Mouse (Mus musculus): Measurements from ENCODE around the gene Sdf4. TPM values are rescaled to one million over a fixed set of nuclear protein-coding genes. Genes with fewer than 3 reads are reported as not detected.

The Sdf4 gene
- polyA plus RNA-seq, 1 experiment from 2014 or later = 128 TPM

GRCm38 (mm10) chr4:155970286-155970685 is 22.4 kb upstream of the Sdf4 start:
- Histone ChIP-seq H3K4me1 (replicated peaks) (no peaks in the 10 kb centered on the region), H3K9ac (replicated peaks) (0 out of 2 replicates have a peak overlapping the region, but pooled peaks have one; percentile 7), H3K27ac (no peak overlapping the region), H3K9me3 (no peaks in the 10 kb centered on the region), H3K4me3 (replicated peaks) (no peak overlapping the region), H3K4me2 (replicated peaks) (no peak overlapping the region), H3K36me3 (peaks cover 14% of the 10 kb centered on the region), H3K27me3 (no peaks in the 10 kb centered on the region)
- ATAC-seq = no peak
- WGBS = 79% methylated on average over 5 of the region's 5 CpGs

- Histone ChIP-seq H3K4me2 (replicated peaks) (no peak overlapping the region), H3K9me3 (peaks cover 4% of the 10 kb centered on the region; the same call in 1 of the 2 replicates), H3K9ac (replicated peaks) (no peak overlapping the region; the same call in 1 of the 2 replicates), H3K4me3 (replicated peaks) (no peak overlapping the region), H3K4me1 (replicated peaks) (no peaks in the 10 kb centered on the region), H3K27ac (no peak overlapping the region), H3K36me3 (no peaks in the 10 kb centered on the region), H3K27me3 (no peaks in the 10 kb centered on the region)
- WGBS = 44% methylated on average over 6 of the region's 6 CpGs
- ATAC-seq = no peak
Observed at GRCm38 (mm10) chr4:155972651-155973050, 20.0 kb upstream of the Sdf4 start.

- Histone ChIP-seq H3K4me1 (replicated peaks) (no peaks in the 10 kb centered on the region), H3K36me3 (no peaks in the 10 kb centered on the region), H3K27ac (no peak overlapping the region), H3K4me3 (replicated peaks) (no peak overlapping the region), H3K9me3 (peaks cover 4% of the 10 kb centered on the region; the same call in 1 of the 2 replicates), H3K4me2 (replicated peaks) (no peak overlapping the region), H3K9ac (replicated peaks) (no peak overlapping the region), H3K27me3 (no peaks in the 10 kb centered on the region)
- WGBS = 78% methylated on average over 2 of the region's 2 CpGs
- no peak for ATAC-seq
Observed at GRCm38 (mm10) chr4:155973239-155973638, 19.4 kb upstream of the Sdf4 start.

GRCm38 (mm10) chr4:155981436-155982082 is 11.1 kb upstream of the Sdf4 start:
- ATAC-seq = no peak
- 83% methylated on average over 12 of the region's 12 CpGs for WGBS
- Histone ChIP-seq H3K27ac (no peak overlapping the region), H3K9me3 (peaks cover 4% of the 10 kb centered on the region; the same call in 1 of the 2 replicates), H3K4me3 (replicated peaks) (no peak overlapping the region), H3K4me2 (replicated peaks) (no peak overlapping the region), H3K9ac (replicated peaks) (no peak overlapping the region), H3K36me3 (no peaks in the 10 kb centered on the region), H3K4me1 (replicated peaks) (peaks cover 6% of the 10 kb centered on the region; the same call in 1 of the 2 replicates), H3K27me3 (no peaks in the 10 kb centered on the region)

GRCm38 (mm10) chr4:155983788-155984187 is 8.9 kb upstream of the Sdf4 start:
- 15% methylated on average over 2 of the region's 2 CpGs for WGBS
- Histone ChIP-seq H3K36me3 (no peaks in the 10 kb centered on the region), H3K4me2 (replicated peaks) (no peak overlapping the region), H3K27me3 (no peaks in the 10 kb centered on the region), H3K27ac (no peak overlapping the region), H3K4me1 (replicated peaks) (peaks cover 6% of the 10 kb centered on the region; the same call in 1 of the 2 replicates), H3K9me3 (no peaks in the 10 kb centered on the region), H3K4me3 (replicated peaks) (no peak overlapping the region), H3K9ac (replicated peaks) (no peak overlapping the region)
- ATAC-seq = no peak

GRCm38 (mm10) chr4:155991211-155991907 is 1.3 kb upstream of the Sdf4 start:
- no peaks in the 10 kb centered on the region for H3K27me3 ChIP-seq
- peaks cover 37% of the 10 kb centered on the region for H3K4me1 ChIP-seq (replicated peaks)
- peak overlapping the region; percentile 80 for H3K9ac ChIP-seq (replicated peaks)
- H3K4me2 ChIP-seq (replicated peaks) = peak overlapping the region; percentile 98
- WGBS = 91% methylated on average over 22 of the region's 22 CpGs
- peak overlapping the region; percentile 89 for H3K4me3 ChIP-seq (replicated peaks)
- H3K36me3 ChIP-seq = peaks cover 11% of the 10 kb centered on the region
- peak overlapping the region; percentile 94 for H3K27ac ChIP-seq
- H3K9me3 ChIP-seq = no peaks in the 10 kb centered on the region
- ATAC-seq = peak; percentile 11

- no peaks in the 10 kb centered on the region for H3K27me3 ChIP-seq
- H3K9me3 ChIP-seq = no peaks in the 10 kb centered on the region
- H3K4me3 ChIP-seq (replicated peaks) = peak overlapping the region; percentile 89
- WGBS = 32% methylated on average over 37 of the region's 37 CpGs
- H3K9ac ChIP-seq (replicated peaks) = peak overlapping the region; percentile 80
- H3K27ac ChIP-seq = peak overlapping the region; percentile 94
- ATAC-seq = no peak
- H3K36me3 ChIP-seq = peaks cover 16% of the 10 kb centered on the region
- peaks cover 37% of the 10 kb centered on the region for H3K4me1 ChIP-seq (replicated peaks)
- H3K4me2 ChIP-seq (replicated peaks) = peak overlapping the region; percentile 98
Observed at GRCm38 (mm10) chr4:155991908-155992230, 803 bp upstream of the Sdf4 start.

GRCm38 (mm10) chr4:155992906-155993547 is 355 bp downstream of the Sdf4 start:
- no peaks in the 10 kb centered on the region for H3K27me3 ChIP-seq
- WGBS = under 1% methylated on average over 70 of the region's 70 CpGs
- no peaks in the 10 kb centered on the region for H3K9me3 ChIP-seq
- H3K36me3 ChIP-seq = peaks cover 27% of the 10 kb centered on the region
- ATAC-seq = peak; percentile 86
- H3K4me3 ChIP-seq (replicated peaks) = peak overlapping the region; percentile 89
- H3K27ac ChIP-seq = peak overlapping the region; percentile 94
- peak overlapping the region; percentile 85 for H3K9ac ChIP-seq (replicated peaks)
- H3K4me1 ChIP-seq (replicated peaks) = peaks cover 37% of the 10 kb centered on the region
- peak overlapping the region; percentile 83 for H3K4me2 ChIP-seq (replicated peaks)

GRCm38 (mm10) chr4:155993606-155994005 is 934 bp downstream of the Sdf4 start:
- 6% methylated on average over 15 of the region's 15 CpGs for WGBS
- Histone ChIP-seq H3K27ac (peak overlapping the region; percentile 94), H3K9me3 (no peaks in the 10 kb centered on the region), H3K36me3 (peaks cover 33% of the 10 kb centered on the region), H3K4me2 (replicated peaks) (peak overlapping the region; percentile 83), H3K9ac (replicated peaks) (peak overlapping the region; percentile 85), H3K4me3 (replicated peaks) (peak overlapping the region; percentile 89), H3K27me3 (no peaks in the 10 kb centered on the region), H3K4me1 (replicated peaks) (peaks cover 37% of the 10 kb centered on the region)
- ATAC-seq = no peak

GRCm38 (mm10) chr4:156004109-156004508 is 11.4 kb downstream of the Sdf4 start:
- 95% methylated on average over 3 of the region's 3 CpGs for WGBS
- H3K9ac ChIP-seq (replicated peaks) = no peak overlapping the region
- peaks cover 92% of the 10 kb centered on the region for H3K36me3 ChIP-seq
- H3K4me3 ChIP-seq (replicated peaks) = no peak overlapping the region
- H3K9me3 ChIP-seq = no peaks in the 10 kb centered on the region
- no peak for ATAC-seq
- no peaks in the 10 kb centered on the region for H3K27me3 ChIP-seq
- no peaks in the 10 kb centered on the region for H3K4me1 ChIP-seq (replicated peaks)
- no peak overlapping the region for H3K4me2 ChIP-seq (replicated peaks)
- H3K27ac ChIP-seq = no peak overlapping the region

GRCm38 (mm10) chr4:156008369-156008768 is 15.7 kb downstream of the Sdf4 start:
- no peaks in the 10 kb centered on the region for H3K9me3 ChIP-seq
- H3K36me3 ChIP-seq = peaks cover 88% of the 10 kb centered on the region
- H3K4me2 ChIP-seq (replicated peaks) = no peak overlapping the region
- H3K9ac ChIP-seq (replicated peaks) = no peak overlapping the region
- H3K4me3 ChIP-seq (replicated peaks) = no peak overlapping the region
- H3K4me1 ChIP-seq (replicated peaks) = no peaks in the 10 kb centered on the region
- no peaks in the 10 kb centered on the region for H3K27me3 ChIP-seq
- H3K27ac ChIP-seq = no peak overlapping the region
- ATAC-seq = no peak
- 94% methylated on average over 4 of the region's 4 CpGs for WGBS

GRCm38 (mm10) chr4:156013637-156014036 is 21.0 kb downstream of the Sdf4 start, which contains the start of gene Tnfrsf4:
Gene Tnfrsf4 (plus strand): TSS chr4:156013843.
- ATAC-seq = no peak
- Histone ChIP-seq H3K27me3 (no peaks in the 10 kb centered on the region), H3K4me3 (replicated peaks) (no peak within 1 kb of the TSS), H3K9me3 (no peaks in the 10 kb centered on the region), H3K9ac (replicated peaks) (no peak within 1 kb of the TSS), H3K27ac (no peak within 1 kb of the TSS), H3K36me3 (peaks cover 65% of the 10 kb centered on the region), H3K4me2 (replicated peaks) (no peak within 1 kb of the TSS), H3K4me1 (replicated peaks) (no peaks in the 10 kb centered on the region)
- 87% methylated on average over 8 of the region's 8 CpGs for WGBS
